Mouse (Mus musculus) testis, adult 2 months (tissue): ENCODE measurements around the gene Crtac1.

Experiments used
- CTCF ChIP-seq: fragments of 200-500 bp; IDR thresholded peaks from 2 replicates; pipeline ENCODE4 v1.5.1; 2012; ENCODE audit warnings: low read depth, mild to moderate bottlenecking, inconsistent platforms, low read length, moderate library complexity; ENCODE audit not compliant: control insufficient read depth, insufficient read depth, insufficient replicate concordance
- POLR2A ChIP-seq: fragments of 200-500 bp; IDR thresholded peaks from 2 replicates; pipeline ENCODE4 v1.6.1; 2012; ENCODE audit warnings: low read depth, mild to moderate bottlenecking, inconsistent platforms, low read length, moderate library complexity; ENCODE audit not compliant: control insufficient read depth

GRCm38 (mm10) chr19:42430981-42431380 lies 602 bp downstream of the Crtac1 start:
- TF ChIP-seq CTCF (no peak), POLR2A (no peak)
